21 mouse cellular contexts compared by ENCODE assay signal in genomic region chr2:73378326-73378725, GRCm38 (mm10).
"Had no signal": no experiment of that assay in that cellular context is flagged by ENCODE, and none has a peak within 500 bp of the region (broad histone marks: within the 10 kb centered on the region; RNA-seq: fewer than 3 reads in every experiment).

No protein-coding gene starts in this region.

- H3K4me1 ChIP-seq: limb, embryonic 15.5 days; midbrain, embryonic 15.5 days had no signal

- H3K4me3 ChIP-seq: limb, embryonic 12.5 days; limb, embryonic 15.5 days; midbrain, embryonic 15.5 days; myocyte had no signal

- H3K9me3 ChIP-seq: limb, embryonic 12.5 days; limb, embryonic 15.5 days; midbrain, embryonic 15.5 days had no signal

- DNase-seq: kidney, adult 2 months; kidney, postnatal 25 days; left cerebral cortex, postnatal 4 days; liver, postnatal 0 days; lung, embryonic 14.5 days; right cerebral cortex, adult 18-20 months; right cerebral cortex, postnatal 14 days; right cerebral cortex, postnatal 4 days; thymus, adult 2 months; thymus, postnatal 14 days; thymus, postnatal 4 days had no signal

- H3K36me3 ChIP-seq: limb, embryonic 12.5 days; limb, embryonic 15.5 days; midbrain, embryonic 15.5 days had no signal

- H3K9ac ChIP-seq: limb, embryonic 12.5 days; limb, embryonic 15.5 days; liver, embryonic 14.5 days; liver, postnatal 0 days; lung, embryonic 14.5 days; midbrain, embryonic 15.5 days had no signal

- H3K27me3 ChIP-seq: limb, embryonic 12.5 days; limb, embryonic 15.5 days; midbrain, embryonic 15.5 days had no signal

- H3K4me2 ChIP-seq: limb, embryonic 12.5 days; limb, embryonic 15.5 days; liver, embryonic 11.5 days; lung, embryonic 14.5 days; midbrain, embryonic 15.5 days had no signal

- H3K27ac ChIP-seq: kidney, postnatal 0 days; limb, embryonic 12.5 days; limb, embryonic 15.5 days; liver, embryonic 14.5 days; macrophage; midbrain, embryonic 15.5 days; stomach, postnatal 0 days had no signal

- ATAC-seq: liver, postnatal 0 days; lung, postnatal 0 days; midbrain, embryonic 15.5 days had no signal
